16 mouse cellular contexts compared by ENCODE assay signal in genomic region chr11:86369003-86369402, GRCm38 (mm10).
"Had no signal": no experiment of that assay in that cellular context is flagged by ENCODE, and none has a peak within 500 bp of the region (broad histone marks: within the 10 kb centered on the region; RNA-seq: fewer than 3 reads in every experiment).

No protein-coding gene starts in this region.

- H3K9me3 ChIP-seq: liver, embryonic 15.5 days; midbrain, embryonic 10.5 days; stomach, embryonic 15.5 days had no signal

- H3K27ac ChIP-seq: kidney, postnatal 0 days; layer of hippocampus, adult 2 months; liver, embryonic 15.5 days; midbrain, embryonic 10.5 days; stomach, embryonic 15.5 days had no signal

- H3K36me3 ChIP-seq: liver, embryonic 15.5 days; midbrain, embryonic 10.5 days; stomach, embryonic 15.5 days had no signal

- H3K4me3 ChIP-seq: layer of hippocampus, adult 2 months; liver, embryonic 15.5 days; midbrain, embryonic 10.5 days; stomach, embryonic 15.5 days had no signal

- ATAC-seq: lung, postnatal 0 days; midbrain, embryonic 16.5 days had no signal

- H3K27me3 ChIP-seq: stomach, embryonic 15.5 days had no signal

- DNase-seq: kidney, adult 9 months; kidney, postnatal 4 days; left cerebral cortex, postnatal 4 days; lung, adult 2 months; lung, postnatal 36 days; right cerebral cortex, postnatal 14 days; thymus, adult 2 months; thymus, postnatal 25 days had no signal

- H3K4me1 ChIP-seq: liver, embryonic 15.5 days; midbrain, embryonic 10.5 days; stomach, embryonic 15.5 days had no signal

- H3K4me2 ChIP-seq: liver, embryonic 11.5 days; liver, embryonic 15.5 days; stomach, embryonic 15.5 days had no signal

- H3K9ac ChIP-seq: liver, embryonic 15.5 days; stomach, embryonic 15.5 days had no signal
